Mouse (Mus musculus): ENCODE measurements around the gene Shb.

Shb gene

GRCm38 (mm10) chr4:45448481-45448880, 83.8 kb downstream of the Shb start:
- no peak for DNase-seq

- DNase-seq, result no peak
Observed at GRCm38 (mm10) chr4:45447196-45447595, 85.1 kb downstream of the Shb start.

- no peak for DNase-seq
Observed at GRCm38 (mm10) chr4:45445235-45445634, 87.0 kb downstream of the Shb start.

- DNase-seq, result no peak
Observed at GRCm38 (mm10) chr4:45444813-45445212, 87.5 kb downstream of the Shb start.

- DNase-seq, result peak; percentile 79 to 81
Observed at GRCm38 (mm10) chr4:45443652-45444051, 88.6 kb downstream of the Shb start.

- no peak for DNase-seq
Observed at GRCm38 (mm10) chr4:45442237-45442636, 90.0 kb downstream of the Shb start.

GRCm38 (mm10) chr4:45441778-45442177, 90.5 kb downstream of the Shb start:
- DNase-seq, result no peak

GRCm38 (mm10) chr4:45439281-45439680, 93.0 kb downstream of the Shb start:
- no peak for DNase-seq

- no peak for DNase-seq
Observed at GRCm38 (mm10) chr4:45437010-45437409, 95.3 kb downstream of the Shb start.

GRCm38 (mm10) chr4:45436383-45436913, 95.8 kb downstream of the Shb start:
- no peak for DNase-seq

- DNase-seq, result no peak
Observed at GRCm38 (mm10) chr4:45435899-45436298, 96.4 kb downstream of the Shb start.

- no peak for DNase-seq
Observed at GRCm38 (mm10) chr4:45434681-45435080, 97.6 kb downstream of the Shb start.

- DNase-seq, result no peak
Observed at GRCm38 (mm10) chr4:45434071-45434470, 98.2 kb downstream of the Shb start.

GRCm38 (mm10) chr4:45431806-45432205, 100.5 kb downstream of the Shb start:
- no peak for DNase-seq

- DNase-seq, result no peak
Observed at GRCm38 (mm10) chr4:45431316-45431715, 101.0 kb downstream of the Shb start.

GRCm38 (mm10) chr4:45429451-45429850, 102.8 kb downstream of the Shb start:
- no peak for DNase-seq

- no peak for DNase-seq
Observed at GRCm38 (mm10) chr4:45426724-45427457, 105.4 kb downstream of the Shb start.

- DNase-seq, result peak in 1 of 2 experiments; percentile 45
Observed at GRCm38 (mm10) chr4:45423406-45423805, 108.9 kb downstream of the Shb start.

- DNase-seq, result no peak
Observed at GRCm38 (mm10) chr4:45422640-45423039, 109.6 kb downstream of the Shb start.

- DNase-seq, result peak; percentile 52 to 79
Observed at GRCm38 (mm10) chr4:45421519-45422260, 110.6 kb downstream of the Shb start.

- DNase-seq, result no peak
Observed at GRCm38 (mm10) chr4:45420733-45421132, 111.5 kb downstream of the Shb start.

GRCm38 (mm10) chr4:45419051-45419450, 113.2 kb downstream of the Shb start:
- no peak for DNase-seq

- DNase-seq, result peak in 1 of 2 experiments; percentile 72
Observed at GRCm38 (mm10) chr4:45418229-45418950, 113.9 kb downstream of the Shb start.
